10 mouse cellular contexts compared by ENCODE assay signal in the genomic region with DNA sequence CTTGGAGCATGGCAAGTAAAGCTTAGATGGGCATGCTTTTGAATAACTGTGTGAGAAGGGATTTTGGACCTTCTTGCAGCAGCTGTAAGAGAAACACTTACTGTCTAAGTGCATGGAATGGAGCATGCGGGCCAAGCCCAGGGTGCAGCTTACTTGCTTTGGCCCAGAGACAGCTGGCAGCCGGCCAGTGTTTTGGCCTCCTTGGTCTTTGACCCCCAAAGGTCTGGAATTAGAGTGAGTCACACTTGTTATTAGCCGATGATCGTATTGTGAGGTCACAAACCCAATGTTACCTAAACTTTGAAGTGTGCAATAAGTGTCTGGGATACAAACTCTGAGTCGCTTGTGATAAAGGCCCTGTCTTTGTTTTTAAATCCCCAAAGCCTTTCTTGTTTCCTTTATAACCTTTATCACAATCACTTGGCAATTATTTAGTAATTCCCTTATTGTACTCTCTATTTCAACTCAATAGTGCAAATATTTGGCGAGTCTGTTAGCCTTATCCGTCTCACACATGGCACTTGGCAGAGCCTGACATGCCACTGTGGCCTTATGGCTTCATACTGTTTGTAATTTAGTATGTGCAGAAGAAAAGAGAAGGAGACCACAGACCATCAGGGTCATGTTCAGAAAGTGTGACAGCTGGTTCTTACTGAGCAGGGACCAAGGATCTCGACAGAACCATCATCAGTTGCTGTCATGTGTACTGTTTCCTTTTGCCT. TPM values are rescaled to one million over a fixed set of nuclear protein-coding genes. Genes with fewer than 3 reads are reported as not detected.
DNase-seq lines count a peak whose midpoint lies in the region; ATAC-seq and TF ChIP-seq lines count a peak whose summit lies in the region.
"Had no signal": no experiment of that assay in that cellular context is flagged by ENCODE, and none has a peak within 500 bp of the region (broad histone marks: within the 10 kb centered on the region; RNA-seq: fewer than 3 reads in every experiment).

No protein-coding gene starts in this region.

- no peak for TF ChIP-seq CTCF in intestine, postnatal 0 days (IDR thresholded peaks at IDR 0.05; ENCODE audit: low read depth)
- no peak for TF ChIP-seq CTCF in midbrain, postnatal 0 days (IDR thresholded peaks at IDR 0.05)

- no peaks in the 10 kb centered on the region for H3K36me3 ChIP-seq in heart, embryonic 11.5 days (ENCODE audit: control insufficient read depth, insufficient read depth, low read length)
- H3K36me3 ChIP-seq in intestine, postnatal 0 days (ENCODE audit: control insufficient read depth, insufficient read depth): no peaks in the 10 kb centered on the region
- no peaks in the 10 kb centered on the region for H3K36me3 ChIP-seq in midbrain, postnatal 0 days (ENCODE audit: insufficient read depth, low read length)

- no peak overlapping the region for H3K9ac ChIP-seq in heart, embryonic 11.5 days (ENCODE audit: low read depth, low read length)
- H3K9ac ChIP-seq in intestine, postnatal 0 days (ENCODE audit: low read depth, low read length): no peak overlapping the region
- H3K9ac ChIP-seq in midbrain, postnatal 0 days (replicated peaks; ENCODE audit: low read length, poor library complexity, severe bottlenecking): no peak overlapping the region

- DNase-seq in heart, adult 18-20 months: peak; percentile 66 to 71
- peak; percentile 60 to 66 for DNase-seq in adrenal gland, postnatal 4 days (ENCODE audit: low spot score in 2 of 2)
- peak; percentile 87 for DNase-seq in lung, postnatal 36 days
- no peak for DNase-seq in retina, embryonic 14.5 days (ENCODE audit: low spot score)
- DNase-seq in midbrain, postnatal 0 days (ENCODE audit: low spot score): no peak

- no peaks in the 10 kb centered on the region for H3K27me3 ChIP-seq in heart, embryonic 11.5 days (ENCODE audit: control insufficient read depth, insufficient read depth, low read length)
- no peaks in the 10 kb centered on the region for H3K27me3 ChIP-seq in intestine, postnatal 0 days (replicated peaks; ENCODE audit: control insufficient read depth, insufficient read depth, low read length)
- no peaks in the 10 kb centered on the region for H3K27me3 ChIP-seq in midbrain, postnatal 0 days (ENCODE audit: insufficient read depth, low read length)
- H3K27me3 ChIP-seq: CH12.LX had no signal

- H3K4me3 ChIP-seq in heart, embryonic 11.5 days (ENCODE audit: low read depth, low read length): no peak overlapping the region
- H3K4me3 ChIP-seq in intestine, postnatal 0 days (ENCODE audit: low read depth, low read length): no peak overlapping the region
- H3K4me3 ChIP-seq in midbrain, postnatal 0 days (ENCODE audit: low read depth, low read length): no peak overlapping the region

- peaks cover 3% of the 10 kb centered on the region; the same call in 1 of the 2 replicates for H3K4me1 ChIP-seq in heart, embryonic 11.5 days (ENCODE audit: control insufficient read depth, insufficient read depth, low read length)
- H3K4me1 ChIP-seq in intestine, postnatal 0 days (replicated peaks; ENCODE audit: control insufficient read depth, insufficient read depth, low read length): 0 out of 2 replicates have a peak, but pooled peaks cover 3% of the 10 kb centered on the region
- no peaks in the 10 kb centered on the region for H3K4me1 ChIP-seq in midbrain, postnatal 0 days (ENCODE audit: insufficient read depth, low read length)

- H3K27ac ChIP-seq in heart, embryonic 11.5 days (ENCODE audit: low read depth, low read length): no peak overlapping the region
- no peak overlapping the region for H3K27ac ChIP-seq in intestine, postnatal 0 days (ENCODE audit: low read depth, low read length)
- H3K27ac ChIP-seq in midbrain, postnatal 0 days (ENCODE audit: low read depth, low read length): no peak overlapping the region

- WGBS in heart, embryonic 11.5 days (ENCODE audit: insufficient replicate concordance): 62% methylated on average over 8 of the region's 8 CpGs
- 12% methylated on average over 8 of the region's 8 CpGs for WGBS in intestine, postnatal 0 days
- WGBS in midbrain, postnatal 0 days: 63% methylated on average over 8 of the region's 8 CpGs

- no peak overlapping the region for H3K4me2 ChIP-seq in heart, embryonic 11.5 days
- no peak overlapping the region for H3K4me2 ChIP-seq in intestine, postnatal 0 days (replicated peaks; ENCODE audit: low read depth)
- H3K4me2 ChIP-seq in midbrain, postnatal 0 days (ENCODE audit: low read depth, low read length, poor library complexity, severe bottlenecking): no peak overlapping the region

- H3K9me3 ChIP-seq in heart, embryonic 11.5 days (replicated peaks; ENCODE audit: control insufficient read depth, low read length): no peaks in the 10 kb centered on the region
- no peaks in the 10 kb centered on the region for H3K9me3 ChIP-seq in intestine, postnatal 0 days (ENCODE audit: control insufficient read depth)
- no peaks in the 10 kb centered on the region for H3K9me3 ChIP-seq in midbrain, postnatal 0 days (ENCODE audit: low read length)

- ATAC-seq in heart, embryonic 11.5 days (replicated peaks; ENCODE audit: insufficient number of reproducible peaks, low FRiP score, low TSS enrichment): no peak
- ATAC-seq in intestine, postnatal 0 days: peak; percentile 88
- no peak for ATAC-seq in monocyte, adult 5-6 weeks (replicated peaks; ENCODE audit: insufficient number of reproducible peaks, low FRiP score, low TSS enrichment, poor library complexity, severe bottlenecking)
- no peak for ATAC-seq in midbrain, postnatal 0 days (ENCODE audit: low FRiP score)

RNA-seq across cellular contexts. Expression of gene Tnfsf15, which starts 26.8 kb away (rescaled TPM):
- total RNA-seq in heart, adult 18-20 months (2021): not detected
- 0.04 TPM in 1 of 2 replicates, not detected in the other for polyA plus RNA-seq in heart, embryonic 11.5 days (2014; fragmentation: Nextera tagmentation; extraction: Ambion mirVana)
- total RNA-seq in adrenal gland, postnatal 4 days (2021): under 1 TPM; 0.17 to 0.39 TPM
- 0.07 and 0.09 TPM in 2 replicates for polyA plus RNA-seq in intestine, postnatal 0 days (2015; fragmentation: Nextera tagmentation; extraction: Ambion mirVana)
- not detected in 3 replicates for total RNA-seq in monocyte, adult 5-6 weeks (2017)
- total RNA-seq in midbrain, postnatal 0 days (2014; rRNA removed): not detected in 2 replicates
- not detected in 2 replicates for polyA plus RNA-seq in midbrain, postnatal 0 days (2015; fragmentation: Nextera tagmentation; extraction: Ambion mirVana)

RNA-seq across cellular contexts. Expression of gene Gm11214, which starts 54.9 kb away (rescaled TPM):
- not detected for total RNA-seq in heart, adult 18-20 months (2021)
- polyA plus RNA-seq in heart, embryonic 11.5 days (2014; fragmentation: Nextera tagmentation; extraction: Ambion mirVana): not detected in 2 replicates
- not detected for total RNA-seq in adrenal gland, postnatal 4 days (2021)
- polyA plus RNA-seq in intestine, postnatal 0 days (2015; fragmentation: Nextera tagmentation; extraction: Ambion mirVana): not detected in 2 replicates
- total RNA-seq in monocyte, adult 5-6 weeks (2017): not detected in 3 replicates
- not detected in 2 replicates for total RNA-seq in midbrain, postnatal 0 days (2014; rRNA removed)
- not detected in 2 replicates for polyA plus RNA-seq in midbrain, postnatal 0 days (2015; fragmentation: Nextera tagmentation; extraction: Ambion mirVana)
- total RNA-seq: CH12.LX; left cerebral cortex, postnatal 14 days had no signal

Comparison
In these comparisons a context has a peak if more than half of its experiments do, and no peak if none do; other contexts are left out.
1. DNase-seq: peak in heart, adult 18-20 months (2 of 2), adrenal gland, postnatal 4 days (2 of 2) and lung, postnatal 36 days (single experiment); none in retina, embryonic 14.5 days (single experiment) and midbrain, postnatal 0 days (single experiment).